Mouse (Mus musculus): ENCODE results near the gene Gfod1. TPM values are rescaled to one million over a fixed set of nuclear protein-coding genes. Genes with fewer than 3 reads are reported as not detected.
A peak's percentile ranks its signal among the peaks of the same experiment; 100 is the strongest.

Gfod1 gene
- polyA plus RNA-seq, 1 experiment: 6.5 TPM

DNA sequence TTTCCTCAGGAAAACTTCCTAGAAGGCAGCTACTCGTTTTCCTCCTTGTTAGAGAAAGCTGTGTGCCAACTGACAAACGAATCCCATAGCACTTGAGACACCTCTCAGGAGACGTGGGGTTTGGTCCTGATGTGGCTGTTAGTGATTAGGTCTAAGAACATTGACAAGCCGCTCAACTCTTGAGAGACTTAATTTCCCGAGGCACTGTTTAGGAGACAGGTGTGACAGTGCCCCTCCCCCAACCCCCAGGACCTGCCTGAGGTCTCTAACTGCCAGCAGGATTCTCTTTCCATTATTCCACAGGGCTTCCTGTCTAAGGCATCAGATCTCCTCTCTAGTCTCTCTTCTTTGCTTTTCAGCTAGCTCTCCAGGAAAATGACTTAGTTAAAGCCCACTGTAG lies 15.9 kb downstream of the Gfod1 start:
- no peak overlapping the region for H3K4me2 ChIP-seq (ENCODE audit: low read depth)

GRCm38 (mm10) chr13:43286836-43287235 lies 17.1 kb downstream of the Gfod1 start:
- TF ChIP-seq E2F4 (IDR thresholded peaks at IDR 0.05; ENCODE audit: insufficient read depth) (no peak), MYOG (IDR thresholded peaks at IDR 0.05; ENCODE audit: control insufficient read depth in 1 of 3, insufficient read depth in 1 of 3, insufficient read length in 2 of 3, low read depth in 2 of 3) (no peak), MAX (IDR thresholded peaks at IDR 0.05; ENCODE audit: low read depth) (no peak), USF1 (IDR thresholded peaks at IDR 0.05; ENCODE audit: low read depth) (no peak), POLR2A (IDR thresholded peaks at IDR 0.05; ENCODE audit: insufficient read length, low read depth) (no peak), TCF12 (IDR thresholded peaks at IDR 0.05; ENCODE audit: insufficient read depth, poor library complexity, severe bottlenecking) (no peak), POLR2AphosphoS2 (IDR thresholded peaks at IDR 0.05; ENCODE audit: insufficient read length, low read depth) (no peak), CEBPB (IDR thresholded peaks at IDR 0.05; ENCODE audit: insufficient read depth, poor library complexity, severe bottlenecking) (no peak)
- no peak overlapping the region for H3K4me3 ChIP-seq
- H3K79me2 ChIP-seq (ENCODE audit: control insufficient read depth, insufficient read depth): peaks cover 50% of the 10 kb centered on the region
- H3K27me3 ChIP-seq (ENCODE audit: control insufficient read depth, insufficient read depth, insufficient read length): no peaks in the 10 kb centered on the region
- H3K36me3 ChIP-seq (ENCODE audit: control insufficient read depth, insufficient read depth): no peaks in the 10 kb centered on the region
- no peak overlapping the region for H3ac ChIP-seq (ENCODE audit: control insufficient read depth, insufficient read length)
- H3K4me2 ChIP-seq (ENCODE audit: low read depth): peak overlapping the region; percentile 71

More for the DNA sequence above, 15.9 kb downstream of the Gfod1 start:
- Histone ChIP-seq H3K36me3 (ENCODE audit: control insufficient read depth, insufficient read depth) (no peaks in the 10 kb centered on the region), H3K79me2 (ENCODE audit: control insufficient read depth, insufficient read depth) (peaks cover 62% of the 10 kb centered on the region), H3K27me3 (ENCODE audit: control insufficient read depth, insufficient read depth, insufficient read length) (no peaks in the 10 kb centered on the region), H3K4me3 (no peak overlapping the region), H3ac (ENCODE audit: control insufficient read depth, insufficient read length) (no peak overlapping the region)
- TF ChIP-seq POLR2AphosphoS2 (IDR thresholded peaks at IDR 0.05; ENCODE audit: insufficient read length, low read depth) (no peak), REST (IDR thresholded peaks at IDR 0.05; ENCODE audit: insufficient read depth, insufficient read length) (no peak), E2F4 (IDR thresholded peaks at IDR 0.05; ENCODE audit: insufficient read depth) (no peak), MYOD1 (IDR thresholded peaks at IDR 0.05; ENCODE audit: control insufficient read depth in 1 of 3, insufficient read length in 2 of 3, low read depth in 2 of 3) (no peak), USF1 (IDR thresholded peaks at IDR 0.05; ENCODE audit: low read depth) (no peak), MAX (IDR thresholded peaks at IDR 0.05; ENCODE audit: low read depth) (no peak), TCF3 (IDR thresholded peaks at IDR 0.05; ENCODE audit: insufficient read length, low read depth) (no peak), TCF12 (IDR thresholded peaks at IDR 0.05; ENCODE audit: insufficient read depth, poor library complexity, severe bottlenecking) (no peak)

DNA sequence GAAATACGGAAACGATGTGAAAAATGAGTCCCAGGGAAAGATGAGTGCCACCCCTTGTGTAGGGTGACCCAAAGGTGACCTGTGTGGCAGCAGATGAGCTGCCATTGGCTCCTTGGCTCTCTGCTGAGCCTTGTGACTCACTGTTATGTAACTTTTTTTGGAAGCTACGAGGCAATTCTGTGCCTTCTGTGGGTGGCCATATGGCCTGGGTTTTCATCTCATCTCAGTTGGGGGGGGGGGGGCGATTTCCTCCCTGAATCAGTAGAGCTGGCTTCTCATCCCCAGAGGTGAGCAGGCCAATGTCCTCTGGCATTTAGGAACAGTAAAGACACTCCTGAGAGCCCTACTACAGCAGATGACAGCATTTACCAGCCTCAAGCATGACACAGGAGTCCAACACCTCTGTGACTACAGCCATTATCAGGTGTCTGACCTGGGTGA lies 19.2 kb downstream of the Gfod1 start:
- Histone ChIP-seq H3K79me2 (ENCODE audit: control insufficient read depth, insufficient read depth) (peaks cover 30% of the 10 kb centered on the region), H3K27me3 (ENCODE audit: control insufficient read depth, insufficient read depth, insufficient read length) (no peaks in the 10 kb centered on the region), H3ac (ENCODE audit: control insufficient read depth, insufficient read length) (no peak overlapping the region), H3K36me3 (ENCODE audit: control insufficient read depth, insufficient read depth) (no peaks in the 10 kb centered on the region), H3K4me2 (ENCODE audit: low read depth) (peak overlapping the region; percentile 14), H3K4me3 (no peak overlapping the region)
- TF ChIP-seq POLR2AphosphoS2 (IDR thresholded peaks at IDR 0.05; ENCODE audit: insufficient read length, low read depth) (no peak), MAX (IDR thresholded peaks at IDR 0.05; ENCODE audit: low read depth) (no peak), MYOD1 (IDR thresholded peaks at IDR 0.05; ENCODE audit: control insufficient read depth in 1 of 3, insufficient read length in 2 of 3, low read depth in 2 of 3) (no peak), TCF12 (IDR thresholded peaks at IDR 0.05; ENCODE audit: insufficient read depth, poor library complexity, severe bottlenecking) (no peak)

GRCm38 (mm10) chr13:43273906-43274305 lies 30.1 kb downstream of the Gfod1 start:
- Histone ChIP-seq H3K4me3 (no peak overlapping the region), H3K4me2 (ENCODE audit: low read depth) (no peak overlapping the region), H3K36me3 (ENCODE audit: control insufficient read depth, insufficient read depth) (no peaks in the 10 kb centered on the region), H3ac (ENCODE audit: control insufficient read depth, insufficient read length) (no peak overlapping the region), H3K79me2 (ENCODE audit: control insufficient read depth, insufficient read depth) (peaks cover 71% of the 10 kb centered on the region), H3K27me3 (ENCODE audit: control insufficient read depth, insufficient read depth, insufficient read length) (no peaks in the 10 kb centered on the region)
- TF ChIP-seq SRF (IDR thresholded peaks at IDR 0.05; ENCODE audit: control insufficient read depth, insufficient read length, low read depth): no peak
- no peak for TF ChIP-seq TCF3 (IDR thresholded peaks at IDR 0.05; ENCODE audit: insufficient read length, low read depth)
- no peak for TF ChIP-seq E2F4 (IDR thresholded peaks at IDR 0.05; ENCODE audit: insufficient read depth)
- TF ChIP-seq TCF12 (IDR thresholded peaks at IDR 0.05; ENCODE audit: insufficient read depth, poor library complexity, severe bottlenecking): no peak
- no peak for TF ChIP-seq MYOG (IDR thresholded peaks at IDR 0.05; ENCODE audit: control insufficient read depth in 1 of 3, insufficient read depth in 1 of 3, insufficient read length in 2 of 3, low read depth in 2 of 3)
- TF ChIP-seq MAX (IDR thresholded peaks at IDR 0.05; ENCODE audit: low read depth): no peak
- TF ChIP-seq MYOD1 (IDR thresholded peaks at IDR 0.05; ENCODE audit: control insufficient read depth in 1 of 3, insufficient read length in 2 of 3, low read depth in 2 of 3): no peak
- no peak for TF ChIP-seq POLR2A (IDR thresholded peaks at IDR 0.05; ENCODE audit: insufficient read length, low read depth)
- no peak for TF ChIP-seq REST (IDR thresholded peaks at IDR 0.05; ENCODE audit: insufficient read depth, insufficient read length)
- TF ChIP-seq POLR2AphosphoS2 (IDR thresholded peaks at IDR 0.05; ENCODE audit: insufficient read length, low read depth): no peak
- no peak for TF ChIP-seq CEBPB (IDR thresholded peaks at IDR 0.05; ENCODE audit: insufficient read depth, poor library complexity, severe bottlenecking)
- TF ChIP-seq USF1 (IDR thresholded peaks at IDR 0.05; ENCODE audit: low read depth): no peak

GRCm38 (mm10) chr13:43272303-43273135 lies 31.5 kb downstream of the Gfod1 start:
- H3K36me3 ChIP-seq (ENCODE audit: control insufficient read depth, insufficient read depth): no peaks in the 10 kb centered on the region
- no peak overlapping the region for H3K4me3 ChIP-seq
- H3K4me2 ChIP-seq (ENCODE audit: low read depth): no peak overlapping the region
- peaks cover 76% of the 10 kb centered on the region for H3K79me2 ChIP-seq (ENCODE audit: control insufficient read depth, insufficient read depth)
- TF ChIP-seq POLR2A (IDR thresholded peaks at IDR 0.05; ENCODE audit: insufficient read length, low read depth): no peak
- no peak for TF ChIP-seq MYOG (IDR thresholded peaks at IDR 0.05; ENCODE audit: control insufficient read depth in 1 of 3, insufficient read depth in 1 of 3, insufficient read length in 2 of 3, low read depth in 2 of 3)
- TF ChIP-seq MAX (IDR thresholded peaks at IDR 0.05; ENCODE audit: low read depth): no peak
- no peak for TF ChIP-seq POLR2AphosphoS2 (IDR thresholded peaks at IDR 0.05; ENCODE audit: insufficient read length, low read depth)
- no peak for TF ChIP-seq TCF3 (IDR thresholded peaks at IDR 0.05; ENCODE audit: insufficient read length, low read depth)
- TF ChIP-seq TCF12 (IDR thresholded peaks at IDR 0.05; ENCODE audit: insufficient read depth, poor library complexity, severe bottlenecking): no peak
- no peak for TF ChIP-seq MYOD1 (IDR thresholded peaks at IDR 0.05; ENCODE audit: control insufficient read depth in 1 of 3, insufficient read length in 2 of 3, low read depth in 2 of 3)
- TF ChIP-seq USF1 (IDR thresholded peaks at IDR 0.05; ENCODE audit: low read depth): no peak
- TF ChIP-seq E2F4 (IDR thresholded peaks at IDR 0.05; ENCODE audit: insufficient read depth): no peak
- TF ChIP-seq REST (IDR thresholded peaks at IDR 0.05; ENCODE audit: insufficient read depth, insufficient read length): no peak
- TF ChIP-seq SRF (IDR thresholded peaks at IDR 0.05; ENCODE audit: control insufficient read depth, insufficient read length, low read depth): no peak
- no peak for TF ChIP-seq CEBPB (IDR thresholded peaks at IDR 0.05; ENCODE audit: insufficient read depth, poor library complexity, severe bottlenecking)
- H3K27me3 ChIP-seq (ENCODE audit: control insufficient read depth, insufficient read depth, insufficient read length): no peaks in the 10 kb centered on the region
- no peak overlapping the region for H3ac ChIP-seq (ENCODE audit: control insufficient read depth, insufficient read length)

Measured in myocyte (in vitro differentiated cells).